Mouse (Mus musculus): ENCODE results near the gene Gm21083. TPM values are rescaled to one million over a fixed set of nuclear protein-coding genes. Genes with fewer than 3 reads are reported as not detected.
"Not testable (repeated sequence)": the region's sequence is repeated elsewhere in the genome, so short reads cannot be mapped to it uniquely, and the experiment has no call there.

Gm21083 gene
- polyA plus RNA-seq, 1 experiment, result not detected

GRCm38 (mm10) chr5:15601960-15602359, 24.8 kb downstream of the Gm21083 start:
- not testable (repeated sequence) for H3K9me3 ChIP-seq (ENCODE audit: control insufficient read depth, low read length); H3K4me3 ChIP-seq (replicated peaks); H3K27me3 ChIP-seq (ENCODE audit: control insufficient read depth); H3K36me3 ChIP-seq (ENCODE audit: control insufficient read depth); H3K4me1 ChIP-seq (ENCODE audit: control insufficient read depth)

- not testable (repeated sequence) for H3K9me3 ChIP-seq (ENCODE audit: control insufficient read depth, low read length); H3K27me3 ChIP-seq (ENCODE audit: control insufficient read depth); H3K4me1 ChIP-seq (ENCODE audit: control insufficient read depth); H3K4me3 ChIP-seq (replicated peaks); H3K36me3 ChIP-seq (ENCODE audit: control insufficient read depth)
Observed at GRCm38 (mm10) chr5:15602424-15602947, 25.4 kb downstream of the Gm21083 start.

DNA sequence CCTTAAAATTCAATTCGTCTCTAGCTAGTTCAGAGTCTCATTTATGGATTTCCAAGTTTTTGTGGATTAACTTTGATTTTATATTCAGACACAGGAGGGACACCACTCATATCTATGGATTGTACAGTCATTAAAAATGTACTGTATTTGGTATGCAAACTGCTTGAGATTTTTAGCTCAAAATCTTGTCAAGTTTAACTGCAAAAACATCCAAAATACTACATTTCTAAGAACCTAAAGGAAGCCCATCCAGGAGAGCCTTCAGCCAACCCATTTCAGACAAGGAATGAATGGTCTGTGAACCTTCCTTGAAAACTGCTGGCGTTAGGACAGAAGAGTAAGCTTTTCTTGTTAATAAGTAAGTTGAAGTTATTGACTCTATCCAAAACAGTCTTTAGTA, 25.9 kb downstream of the Gm21083 start:
- not testable (repeated sequence) for H3K4me3 ChIP-seq (replicated peaks); H3K4me1 ChIP-seq (ENCODE audit: control insufficient read depth); H3K36me3 ChIP-seq (ENCODE audit: control insufficient read depth); H3K27me3 ChIP-seq (ENCODE audit: control insufficient read depth); H3K9me3 ChIP-seq (ENCODE audit: control insufficient read depth, low read length)

- H3K36me3 ChIP-seq (ENCODE audit: control insufficient read depth); H3K4me1 ChIP-seq (ENCODE audit: control insufficient read depth): not testable (repeated sequence)
Observed at GRCm38 (mm10) chr5:15603585-15603984, 26.5 kb downstream of the Gm21083 start.

GRCm38 (mm10) chr5:15606677-15607076, 29.5 kb downstream of the Gm21083 start:
- not testable (repeated sequence) for H3K27me3 ChIP-seq (ENCODE audit: control insufficient read depth); H3K4me1 ChIP-seq (ENCODE audit: control insufficient read depth); H3K9me3 ChIP-seq (ENCODE audit: control insufficient read depth, low read length); H3K36me3 ChIP-seq (ENCODE audit: control insufficient read depth); H3K4me3 ChIP-seq (replicated peaks)

More at GRCm38 (mm10) chr5:15603585-15603984, 26.5 kb downstream of the Gm21083 start:
- H3K9me3 ChIP-seq (ENCODE audit: control insufficient read depth, low read length); H3K4me3 ChIP-seq (replicated peaks); H3K27me3 ChIP-seq (ENCODE audit: control insufficient read depth): not testable (repeated sequence)

GRCm38 (mm10) chr5:15610695-15611094, 33.6 kb downstream of the Gm21083 start:
- not testable (repeated sequence) for H3K27me3 ChIP-seq (ENCODE audit: control insufficient read depth); H3K4me3 ChIP-seq (replicated peaks); H3K36me3 ChIP-seq (ENCODE audit: control insufficient read depth); H3K4me1 ChIP-seq (ENCODE audit: control insufficient read depth); H3K9me3 ChIP-seq (ENCODE audit: control insufficient read depth, low read length)

DNA sequence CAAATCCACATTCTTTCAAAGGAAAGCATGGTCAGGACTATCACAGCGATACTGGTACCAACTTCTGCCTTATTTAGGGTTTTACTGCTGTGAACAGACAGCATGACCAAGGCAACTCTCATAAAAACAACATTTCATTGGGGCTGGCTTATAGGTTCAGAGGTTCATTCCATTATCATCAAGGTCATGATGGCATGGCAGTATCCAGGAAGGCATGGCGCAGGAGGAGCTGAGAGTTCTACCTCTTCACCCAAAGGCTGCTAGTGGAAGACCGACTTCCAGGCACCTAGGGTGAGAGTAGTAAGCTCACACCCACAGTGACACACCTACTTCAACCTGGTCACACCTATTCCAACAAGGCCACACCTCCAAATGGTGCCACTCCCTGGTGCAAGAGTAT, 39.1 kb downstream of the Gm21083 start:
- not testable (repeated sequence) for H3K27me3 ChIP-seq (ENCODE audit: control insufficient read depth); H3K4me1 ChIP-seq (ENCODE audit: control insufficient read depth)

DNA sequence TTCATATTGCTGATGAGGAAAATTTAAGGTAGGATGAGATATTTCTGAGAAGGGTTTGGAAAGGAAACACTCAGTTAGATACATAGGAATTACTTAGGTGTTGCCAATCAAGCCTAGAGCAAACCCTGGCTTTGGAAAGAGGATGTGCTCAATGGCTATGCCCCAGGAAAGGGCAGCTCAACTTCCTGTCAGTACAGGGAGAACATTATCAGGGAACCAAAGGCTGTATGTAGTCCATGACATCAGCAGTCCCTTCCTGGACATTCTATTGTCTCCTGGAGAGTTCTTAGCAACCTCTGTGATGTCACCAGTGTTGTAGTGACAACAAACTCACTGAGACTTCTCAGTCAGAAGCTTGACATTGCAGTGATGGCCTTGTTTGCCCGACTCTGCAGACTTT, 41.6 kb downstream of the Gm21083 start, which contains the start of gene Speer4d:
Gene Speer4d (plus strand): TSS at position 301 of the 400 bp plus-strand sequence.
- not testable (repeated sequence) for H3K36me3 ChIP-seq (ENCODE audit: control insufficient read depth); H3K4me1 ChIP-seq (ENCODE audit: control insufficient read depth); H3K27me3 ChIP-seq (ENCODE audit: control insufficient read depth); H3K9me3 ChIP-seq (ENCODE audit: control insufficient read depth, low read length); H3K4me3 ChIP-seq (replicated peaks)

More for the DNA sequence above, 39.1 kb downstream of the Gm21083 start:
- not testable (repeated sequence) for H3K4me3 ChIP-seq (replicated peaks); H3K36me3 ChIP-seq (ENCODE audit: control insufficient read depth); H3K9me3 ChIP-seq (ENCODE audit: control insufficient read depth, low read length)

- H3K4me3 ChIP-seq (replicated peaks); H3K27me3 ChIP-seq (ENCODE audit: control insufficient read depth); H3K4me1 ChIP-seq (ENCODE audit: control insufficient read depth); H3K9me3 ChIP-seq (ENCODE audit: control insufficient read depth, low read length); H3K36me3 ChIP-seq (ENCODE audit: control insufficient read depth): not testable (repeated sequence)
Observed at GRCm38 (mm10) chr5:15628136-15628535, 51.0 kb downstream of the Gm21083 start.

GRCm38 (mm10) chr5:15630068-15630467, 52.9 kb downstream of the Gm21083 start:
- H3K9me3 ChIP-seq (ENCODE audit: control insufficient read depth, low read length); H3K36me3 ChIP-seq (ENCODE audit: control insufficient read depth); H3K4me1 ChIP-seq (ENCODE audit: control insufficient read depth); H3K27me3 ChIP-seq (ENCODE audit: control insufficient read depth); H3K4me3 ChIP-seq (replicated peaks): not testable (repeated sequence)

Other genes starting within 250 kb of the Gm21083 start
- not detected in 2 replicates for gene Gm21149, start 100.8 kb upstream of the Gm21083 start, polyA plus RNA-seq (2012)
- gene Gm21190, start 48.1 kb upstream of the Gm21083 start, polyA plus RNA-seq (2012), result not detected in 2 replicates
- gene Speer4d, start 41.7 kb downstream of the Gm21083 start, polyA plus RNA-seq (2012), result 0.05 TPM in 1 of 2 replicates, not detected in the other
- not detected in 2 replicates for gene 4930572O03Rik, start 79.7 kb downstream of the Gm21083 start, polyA plus RNA-seq (2012)
- not detected in 2 replicates for gene Speer4c, start 136.9 kb downstream of the Gm21083 start, polyA plus RNA-seq (2012)

Measured in erythroblast, embryonic 14.5 days (primary cell).